Mouse (Mus musculus) olfactory bulb, adult 2 months (tissue): Measurements from ENCODE around the gene Ppp2r5e.

Source experiments
- CTCF ChIP-seq: fragments of 200-500 bp; IDR thresholded peaks from 2 replicates; pipeline ENCODE4 v1.5.1; 2012; ENCODE audit warnings: low read depth, mild to moderate bottlenecking, low read length, moderate library complexity; ENCODE audit not compliant: insufficient read depth
- POLR2A ChIP-seq: fragments of 200-500 bp; IDR thresholded peaks from 2 replicates; pipeline ENCODE4 v1.6.1; 2012; ENCODE audit warnings: mild to moderate bottlenecking, low read depth, low read length, moderate library complexity; ENCODE audit not compliant: insufficient read depth

- no peak for TF ChIP-seq CTCF
- no peak for TF ChIP-seq POLR2A
These were observed 80.6 kb downstream of the Ppp2r5e start for GRCm38 (mm10) chr12:75515301-75515906.
